Mouse (Mus musculus): ENCODE data around the gene Kctd20.

DNA sequence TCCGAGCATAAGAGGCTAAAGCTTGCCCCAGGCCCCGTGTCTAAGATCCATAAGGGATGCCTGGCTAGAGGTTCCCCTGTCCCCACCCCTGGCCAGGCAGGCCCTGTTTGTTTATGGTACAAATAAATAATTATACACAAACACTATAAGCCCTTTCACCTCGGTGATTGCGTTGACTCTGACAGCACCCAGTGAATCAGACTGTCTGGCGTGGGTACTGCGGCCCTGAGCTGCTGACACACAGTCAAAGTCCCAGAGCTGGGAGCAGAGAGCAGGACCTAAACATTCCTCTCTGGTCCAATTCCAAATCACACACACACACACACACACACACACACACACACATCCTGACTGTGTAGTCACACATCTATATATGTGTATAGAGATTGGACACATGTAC, 37.8 kb upstream of the Kctd20 start:
- TF ChIP-seq CTCF (IDR thresholded peaks at IDR 0.05; ENCODE audit: low read depth) (no peak), EP300 (IDR thresholded peaks at IDR 0.05; ENCODE audit: low read depth) (no peak)

Measured in heart, postnatal 0 days (tissue).